Mouse (Mus musculus) gastrocnemius, postnatal 36 days (tissue): ENCODE measurements around the gene Iqgap2. TPM values are rescaled to one million over a fixed set of nuclear protein-coding genes. Genes with fewer than 3 reads are reported as not detected.

Experiments
- DNase-seq, 2 experiments: peaks; one replicate each; pipeline ENCODE4 v3.0.0; 2022
- intact Hi-C: fragments of 180-260 bp; cut with DNase I; formaldehyde crosslinking; loops from one replicate; pipeline ENCODE4 v1.15.1; 2025
- total RNA-seq, 2 experiments: library from RNA; stranded (reverse); gene quantifications; 2 replicates each; pipeline ENCODE4 v1.2.3; 2021

Gene Iqgap2
- total RNA-seq, 2 experiments from 2014 or later: 1.3 to 1.6 TPM

DNA sequence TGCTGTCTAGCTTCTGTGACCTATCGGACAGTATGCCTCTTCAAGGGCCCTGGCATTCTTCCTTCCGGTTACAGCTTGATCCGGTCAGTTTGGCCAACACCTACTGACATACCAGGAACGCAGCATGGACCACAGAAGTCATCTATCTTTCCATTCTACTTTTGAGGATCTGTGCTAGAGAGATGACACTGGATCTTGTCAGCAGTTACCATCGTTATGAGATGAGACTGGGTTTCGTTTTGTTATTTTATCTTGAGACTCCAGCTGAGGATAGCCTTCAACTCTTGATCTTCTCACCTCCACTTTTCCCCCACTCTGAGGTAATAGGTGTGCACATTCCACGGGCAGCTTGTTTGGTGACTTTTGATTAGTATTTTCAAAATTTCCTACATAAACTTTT, 219.3 kb downstream of the Iqgap2 start:
- DNase-seq: no peak
- intact Hi-C loops: no loop called here

- intact Hi-C loops: no loop called here
- DNase-seq: no peak
Measured at GRCm38 (mm10) chr13:95671108-95671897, 220.4 kb downstream of the Iqgap2 start.

DNA sequence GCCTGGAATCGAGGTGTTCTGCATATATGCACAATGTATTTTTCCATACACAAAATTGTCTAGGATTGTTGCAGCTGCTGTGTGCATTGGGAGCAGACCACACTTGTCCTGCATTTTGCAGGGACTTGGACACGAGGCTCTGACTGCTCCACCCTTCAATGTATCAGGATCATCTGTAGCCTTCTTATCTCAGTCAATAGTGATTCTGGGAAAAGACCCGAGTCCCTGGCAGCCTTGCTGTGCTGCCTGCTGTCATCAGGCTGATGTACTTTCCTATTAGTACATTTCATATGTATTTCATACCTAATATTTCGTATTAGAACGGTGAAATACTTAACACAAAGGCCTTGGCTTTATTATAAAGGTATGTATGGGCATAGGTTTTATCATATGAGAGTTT, 221.2 kb downstream of the Iqgap2 start:
- intact Hi-C loops: no loop called here

GRCm38 (mm10) chr13:95667260-95667659, 224.5 kb downstream of the Iqgap2 start:
- DNase-seq: no peak
- intact Hi-C loops: loop anchor here (1.0 kb wide), 1 partner anchor 103 kb away; no protein-coding TSS in a partner anchor

More for the DNA sequence above, 221.2 kb downstream of the Iqgap2 start:
- DNase-seq: no peak

- DNase-seq: no peak
- intact Hi-C loops: no loop called here
Measured at GRCm38 (mm10) chr13:95665644-95666356, 225.9 kb downstream of the Iqgap2 start.

- no peak for DNase-seq
- intact Hi-C loops: no loop called here
Measured at GRCm38 (mm10) chr13:95663834-95664233, 227.9 kb downstream of the Iqgap2 start.

DNA sequence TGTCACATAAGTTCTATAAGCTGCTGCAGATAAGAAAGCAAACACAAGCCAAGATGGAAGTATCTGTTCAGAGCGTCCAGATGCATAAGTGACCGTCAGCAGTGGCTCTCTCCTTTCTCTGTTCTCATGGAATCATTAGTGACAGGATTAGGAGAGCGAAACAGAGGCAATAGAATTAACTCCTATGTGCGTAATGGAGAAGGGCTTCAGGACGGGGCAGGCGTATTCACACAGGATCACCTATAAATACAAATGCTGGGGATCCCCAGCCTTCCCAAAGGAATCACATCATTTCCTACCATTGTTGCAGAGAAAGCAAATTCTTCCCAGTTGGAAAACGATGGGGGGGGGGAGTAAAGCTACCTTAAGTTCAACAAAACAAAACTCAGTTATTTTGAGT, 232.3 kb downstream of the Iqgap2 start:
- intact Hi-C loops: no loop called here
- no peak for DNase-seq

- intact Hi-C loops: no loop called here
Measured at GRCm38 (mm10) chr13:95657171-95657570, 234.6 kb downstream of the Iqgap2 start.

DNA sequence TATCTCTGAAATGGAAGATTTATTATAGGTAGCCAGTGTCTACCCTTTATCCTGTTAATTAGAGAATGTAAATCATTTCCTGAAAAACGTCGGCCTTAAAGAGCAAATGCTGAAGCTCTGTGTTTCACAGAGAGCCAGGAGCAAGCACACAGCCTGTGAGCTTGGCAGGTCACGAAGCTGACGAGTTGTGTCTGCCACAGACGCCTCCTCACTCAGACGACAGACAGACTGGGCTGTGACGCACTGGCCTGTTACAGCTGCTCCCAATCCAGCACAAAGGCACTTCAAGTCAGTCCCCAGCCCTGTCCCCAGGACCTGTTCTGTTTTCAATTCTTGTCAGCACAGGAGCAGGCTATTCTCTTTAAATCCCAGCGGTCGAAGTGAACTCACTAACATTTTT, 236.4 kb downstream of the Iqgap2 start:
- intact Hi-C loops: no loop called here
- no peak for DNase-seq

More at GRCm38 (mm10) chr13:95657171-95657570, 234.6 kb downstream of the Iqgap2 start:
- DNase-seq: no peak

GRCm38 (mm10) chr13:95653696-95654095, 238.0 kb downstream of the Iqgap2 start:
- intact Hi-C loops: no loop called here
- no peak for DNase-seq

DNA sequence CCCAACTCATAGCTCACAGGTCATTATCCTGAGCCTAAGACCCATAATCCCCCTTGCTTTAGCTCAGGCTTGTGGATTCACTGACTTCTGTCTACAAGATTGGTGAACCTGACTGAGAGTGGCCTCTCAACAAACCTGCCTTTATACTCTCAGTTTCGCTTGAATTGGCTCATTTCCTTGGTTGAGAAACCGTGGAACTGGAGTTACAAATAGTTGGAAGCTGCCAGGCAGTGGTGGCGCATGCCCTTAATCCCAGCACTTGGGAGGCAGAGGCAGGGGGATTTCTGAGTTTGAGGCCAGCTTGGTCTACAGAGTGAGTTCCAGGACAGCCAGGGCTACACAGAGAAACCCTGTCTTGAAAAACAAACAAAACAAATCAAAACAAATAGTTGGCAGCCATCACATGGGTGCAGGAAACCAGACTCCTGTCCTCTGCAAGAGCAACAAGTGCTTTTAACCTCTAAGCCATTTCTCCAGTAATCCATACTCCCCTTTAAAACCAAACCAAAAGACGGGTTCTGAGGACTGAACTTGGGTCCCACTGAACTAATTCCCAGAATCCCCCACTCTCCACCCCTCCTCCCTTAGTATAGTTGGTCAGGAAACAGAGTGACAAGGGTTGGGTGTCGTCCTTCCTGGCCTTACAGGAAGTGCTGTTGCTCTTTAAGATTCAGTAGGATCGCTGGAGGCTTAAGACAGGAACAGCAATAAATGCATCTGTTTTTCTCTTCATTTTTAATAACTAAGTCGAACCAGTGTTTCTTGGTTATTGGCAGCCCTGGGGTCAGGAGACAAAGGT, 239.7 kb downstream of the Iqgap2 start:
- no peak for DNase-seq
- intact Hi-C loops: no loop called here

DNA sequence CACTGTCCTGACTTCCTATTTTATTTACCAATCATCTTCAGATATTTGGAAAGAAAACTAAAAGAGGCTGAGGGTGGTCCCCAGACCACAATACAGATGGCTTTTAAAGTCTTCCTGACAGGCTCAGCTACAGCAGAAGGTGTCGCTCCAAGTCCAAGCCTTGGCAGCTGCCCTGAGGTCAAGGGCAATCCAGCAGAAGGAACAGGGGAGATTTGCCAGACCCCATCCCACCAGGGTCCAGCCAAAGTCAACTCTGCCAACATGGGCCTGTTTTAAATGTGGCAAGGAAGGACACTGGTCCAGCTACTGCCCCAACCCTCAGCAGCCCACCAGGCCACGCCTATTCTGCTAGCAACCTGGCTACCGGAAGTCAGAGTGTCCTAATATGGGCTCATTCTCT, 241.8 kb downstream of the Iqgap2 start:
- intact Hi-C loops: no loop called here
- no peak for DNase-seq

GRCm38 (mm10) chr13:95647248-95647647, 244.5 kb downstream of the Iqgap2 start:
- DNase-seq: no peak
- intact Hi-C loops: no loop called here

DNA sequence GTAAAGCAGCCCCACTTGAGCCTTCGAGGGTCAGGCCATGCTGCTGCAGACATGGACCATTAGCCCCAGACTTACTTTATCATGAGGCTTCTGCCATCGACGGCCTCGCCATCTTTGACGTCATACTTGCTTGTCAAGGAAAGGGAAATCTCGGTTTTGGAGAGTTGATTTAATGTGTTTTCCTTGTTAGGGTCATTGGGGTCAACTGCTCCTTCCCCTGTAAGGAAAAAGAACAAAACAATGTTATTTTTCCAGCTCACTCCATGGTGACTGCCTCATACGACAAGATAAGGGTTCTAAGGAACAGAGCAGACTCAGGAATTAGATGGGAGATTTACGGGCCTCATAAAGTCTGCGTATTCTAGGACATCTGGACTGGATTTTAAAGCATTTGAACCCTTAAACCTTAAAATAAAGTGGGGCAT, 245.0 kb downstream of the Iqgap2 start:
- intact Hi-C loops: no loop called here

GRCm38 (mm10) chr13:95643740-95644139, 248.0 kb downstream of the Iqgap2 start:
- intact Hi-C loops: no loop called here
- DNase-seq: no peak

More for the DNA sequence above, 245.0 kb downstream of the Iqgap2 start:
- DNase-seq: no peak

- no peak for DNase-seq
- intact Hi-C loops: no loop called here
Measured at GRCm38 (mm10) chr13:95641061-95641986, 250.4 kb downstream of the Iqgap2 start.

DNA sequence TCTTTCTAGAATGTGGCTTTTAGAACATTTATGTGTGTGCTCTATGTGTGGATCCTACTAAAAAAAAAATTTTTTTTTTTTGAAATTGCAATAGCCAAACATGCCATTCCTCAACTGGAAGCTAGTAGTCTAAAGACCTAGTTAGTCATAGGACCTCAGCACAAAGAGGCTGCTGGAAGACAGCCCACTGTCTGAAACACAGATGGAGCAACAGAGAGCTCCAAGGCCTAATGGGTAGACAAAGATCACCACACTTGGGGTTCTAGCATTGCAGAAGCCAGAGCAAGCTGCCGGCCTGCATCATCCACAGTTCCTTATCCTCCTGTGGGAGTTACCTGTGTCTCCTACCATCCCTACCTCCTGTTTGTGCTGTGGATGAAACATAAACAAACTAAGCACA, 251.3 kb downstream of the Iqgap2 start:
- intact Hi-C loops: no loop called here
- DNase-seq: no peak

GRCm38 (mm10) chr13:95639336-95640116, 252.2 kb downstream of the Iqgap2 start:
- DNase-seq: no peak
- intact Hi-C loops: no loop called here

DNA sequence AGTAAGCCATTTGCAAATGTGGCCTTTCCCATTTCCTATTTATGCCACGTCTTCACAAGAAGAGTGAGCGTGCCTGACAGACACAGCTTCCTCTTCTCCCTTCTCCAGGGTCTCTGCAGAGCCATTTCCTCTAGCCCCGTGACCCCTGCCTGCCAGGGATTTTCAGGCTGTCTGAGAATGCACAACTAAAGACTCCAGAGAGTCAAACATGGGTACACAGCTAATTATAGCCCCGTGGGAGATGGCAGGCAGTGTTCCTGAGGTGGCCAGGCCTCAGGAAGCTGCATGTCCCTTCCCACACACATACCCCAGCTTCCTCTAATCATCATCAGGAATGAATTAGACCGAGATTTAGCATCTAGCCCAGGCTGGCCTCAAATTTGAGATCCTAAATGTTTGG, 252.8 kb downstream of the Iqgap2 start:
- no peak for DNase-seq
- intact Hi-C loops: no loop called here
